Mouse (Mus musculus) embryonic facial prominence, embryonic 14.5 days (tissue): ENCODE results near the gene Ccdc102a. TPM values are rescaled to one million over a fixed set of nuclear protein-coding genes. Genes with fewer than 3 reads are reported as not detected.

Experiments used
- ATAC-seq: fragments of 200-750 bp; cut with Nextera tagmentation; 2 replicates; pipeline ENCODE4 v1.8.0; 2017; ENCODE audit warnings: low read depth, moderate number of reproducible peaks, moderate TSS enrichment
- DNase-seq: peaks from one replicate; pipeline ENCODE4 v3.0.0-alpha.2; 2015; ENCODE audit warnings: low spot score
- H3K27ac ChIP-seq: fragments of 300-500 bp; sonication (generic); replicated peaks from 2 replicates; pipeline ENCODE4 v1.5.1; 2014; ENCODE audit warnings: low read depth, mild to moderate bottlenecking, low read length, moderate library complexity
- H3K27me3 ChIP-seq: fragments of 300-500 bp; sonication (generic); replicated peaks from 2 replicates; pipeline ENCODE4 v1.6.1; 2014; ENCODE audit warnings: low read length; ENCODE audit not compliant: control insufficient read depth, insufficient read depth
- H3K36me3 ChIP-seq: fragments of 300-500 bp; sonication (generic); 2 replicates; pipeline ENCODE4 v1.6.1; 2014; ENCODE audit warnings: low read length, mixed read lengths; ENCODE audit not compliant: control insufficient read depth, insufficient read depth
- H3K4me1 ChIP-seq: fragments of 300-500 bp; sonication (generic); 2 replicates; pipeline ENCODE4 v1.6.1; 2014; ENCODE audit warnings: antibody characterized with exemption, low read length; ENCODE audit not compliant: control insufficient read depth, insufficient read depth
- H3K4me2 ChIP-seq: fragments of 300-500 bp; sonication (generic); 2 replicates; pipeline ENCODE4 v1.6.1; 2014; ENCODE audit warnings: low read depth, mild to moderate bottlenecking, low read length, moderate library complexity, mixed read lengths
- H3K4me3 ChIP-seq: fragments of 300-500 bp; sonication (generic); 2 replicates; pipeline ENCODE4 v1.5.1; 2014; ENCODE audit warnings: low read depth, mild to moderate bottlenecking, low read length
- H3K9ac ChIP-seq: fragments of 300-500 bp; sonication (generic); 2 replicates; pipeline ENCODE4 v1.6.1; 2014; ENCODE audit warnings: low read depth, mild to moderate bottlenecking, low read length, moderate library complexity, mixed read lengths
- H3K9me3 ChIP-seq: fragments of 300-500 bp; sonication (generic); 2 replicates; pipeline ENCODE4 v1.6.1; 2016; ENCODE audit warnings: low read length; ENCODE audit not compliant: control insufficient read depth
- WGBS: fragments of 180-500 bp; shearing (Covaris S2); extraction: QIAGEN DNeasy Blood & Tissue Kit; methylation state at CpG from one replicate; pipeline ENCODE4 v1.1.7; 2014; 5-methylcytosine and 5-hydroxymethylcytosine counted together
- polyA plus RNA-seq: library from polyadenylated mRNA; unstranded; fragments of >200 nt; fragmentation: Nextera tagmentation; extraction: Ambion mirVana; gene quantifications from 2 replicates; pipeline ENCODE4 v1.2.1, GENCODE M21; 2014

The Ccdc102a gene
- polyA plus RNA-seq, 1 experiment from 2014 or later = 38.5 TPM

DNA sequence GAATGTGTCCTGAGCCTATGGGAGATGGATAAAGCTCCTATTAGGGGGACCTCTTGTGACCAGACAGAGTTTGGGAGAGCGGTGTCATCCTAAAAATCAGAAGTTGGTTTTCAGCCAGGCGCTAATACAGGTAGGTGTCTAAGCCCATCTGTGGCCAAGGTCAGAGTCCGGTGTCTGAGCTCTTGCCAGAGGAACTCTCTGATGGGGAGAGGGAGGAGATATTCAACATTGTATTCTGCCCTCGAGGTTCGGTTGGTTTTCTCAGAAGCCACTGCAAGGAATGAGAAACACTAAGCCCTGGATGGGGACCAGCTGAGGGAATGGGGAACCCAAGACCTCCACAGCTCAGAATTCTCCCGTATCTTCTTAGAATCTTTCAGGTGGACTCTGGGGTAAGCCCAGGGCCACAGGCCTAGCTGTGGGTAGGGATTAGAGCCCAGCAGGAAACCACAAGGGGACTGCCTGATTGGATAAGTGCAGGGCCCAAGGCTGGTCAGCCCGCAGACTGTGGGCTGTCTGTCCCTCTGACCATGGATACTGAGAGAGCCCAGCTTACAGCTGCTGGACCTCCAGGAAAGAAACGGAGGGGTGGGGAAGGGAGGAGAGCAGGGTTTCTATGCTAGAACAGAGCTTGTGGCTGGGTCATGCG is 1.5 kb downstream of the Ccdc102a start:
- DNase-seq = no peak
- WGBS = 31% methylated on average over 9 of the region's 9 CpGs
- Histone ChIP-seq H3K27me3 (no peaks in the 10 kb centered on the region), H3K4me1 (peaks cover 47% of the 10 kb centered on the region), H3K9ac (peak overlapping the region; percentile 93), H3K27ac (peak overlapping the region; percentile 69; the same call in 1 of the 2 replicates), H3K36me3 (peaks cover 21% of the 10 kb centered on the region), H3K4me3 (peak overlapping the region; percentile 85), H3K9me3 (no peaks in the 10 kb centered on the region), H3K4me2 (peak overlapping the region; percentile 74)
- ATAC-seq = no peak

DNA sequence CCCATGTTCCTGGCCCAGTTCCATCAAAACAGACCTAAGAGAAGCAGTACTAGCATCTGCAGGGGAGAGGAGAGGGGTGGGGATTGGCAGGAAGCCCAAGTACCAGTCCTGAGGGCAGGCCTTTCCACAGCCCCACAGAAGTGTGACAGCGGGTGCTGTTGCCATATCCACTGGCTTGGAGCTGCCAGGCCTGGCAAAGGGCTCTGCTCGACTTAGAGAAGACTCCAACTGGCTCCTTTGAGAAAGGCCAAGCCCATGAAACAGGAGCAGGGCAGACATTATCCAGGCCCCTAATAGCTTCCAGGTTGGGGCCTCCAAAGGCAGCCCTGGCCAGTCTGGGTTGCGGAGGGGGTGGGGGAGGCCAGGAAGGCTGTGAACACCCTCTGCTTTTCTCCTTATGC is 3.2 kb downstream of the Ccdc102a start:
- Histone ChIP-seq H3K9me3 (no peaks in the 10 kb centered on the region), H3K27ac (peak overlapping the region; percentile 62), H3K36me3 (peaks cover 38% of the 10 kb centered on the region), H3K27me3 (no peaks in the 10 kb centered on the region), H3K4me3 (0 out of 2 replicates have a peak overlapping the region, but pooled peaks have one; percentile 8), H3K9ac (no peak overlapping the region), H3K4me2 (peak overlapping the region; percentile 74), H3K4me1 (peaks cover 47% of the 10 kb centered on the region)
- DNase-seq (peak; percentile 93), ATAC-seq (peak; percentile 53)
- 20% methylated on average over 3 of the region's 3 CpGs for WGBS

DNA sequence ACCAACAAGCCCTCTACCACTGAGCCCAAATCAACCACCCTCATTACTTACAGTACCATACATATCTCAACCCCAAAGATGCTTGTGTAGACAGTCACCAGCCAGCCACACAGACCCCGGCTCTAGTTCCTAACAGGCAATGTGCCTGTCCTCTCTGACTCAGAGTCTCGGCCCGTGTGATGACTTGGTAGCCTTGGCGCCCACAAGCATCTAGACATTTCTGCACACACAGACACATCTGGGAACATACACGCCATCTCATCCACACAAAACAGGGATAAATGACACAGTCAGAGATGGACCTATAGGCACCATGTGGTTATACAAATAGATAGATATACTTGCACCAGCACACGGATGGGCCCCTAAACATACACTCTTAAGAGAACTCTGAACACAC is 3.6 kb downstream of the Ccdc102a start:
- Histone ChIP-seq H3K9me3 (no peaks in the 10 kb centered on the region), H3K9ac (no peak overlapping the region), H3K4me1 (peaks cover 47% of the 10 kb centered on the region), H3K36me3 (peaks cover 42% of the 10 kb centered on the region), H3K27me3 (no peaks in the 10 kb centered on the region), H3K4me2 (peak overlapping the region; percentile 74; the same call in 1 of the 2 replicates), H3K4me3 (no peak overlapping the region), H3K27ac (0 out of 2 replicates have a peak overlapping the region, but pooled peaks have one; percentile 23)
- 64% methylated on average over 6 of the region's 6 CpGs for WGBS
- no peak for ATAC-seq
- DNase-seq = no peak

DNA sequence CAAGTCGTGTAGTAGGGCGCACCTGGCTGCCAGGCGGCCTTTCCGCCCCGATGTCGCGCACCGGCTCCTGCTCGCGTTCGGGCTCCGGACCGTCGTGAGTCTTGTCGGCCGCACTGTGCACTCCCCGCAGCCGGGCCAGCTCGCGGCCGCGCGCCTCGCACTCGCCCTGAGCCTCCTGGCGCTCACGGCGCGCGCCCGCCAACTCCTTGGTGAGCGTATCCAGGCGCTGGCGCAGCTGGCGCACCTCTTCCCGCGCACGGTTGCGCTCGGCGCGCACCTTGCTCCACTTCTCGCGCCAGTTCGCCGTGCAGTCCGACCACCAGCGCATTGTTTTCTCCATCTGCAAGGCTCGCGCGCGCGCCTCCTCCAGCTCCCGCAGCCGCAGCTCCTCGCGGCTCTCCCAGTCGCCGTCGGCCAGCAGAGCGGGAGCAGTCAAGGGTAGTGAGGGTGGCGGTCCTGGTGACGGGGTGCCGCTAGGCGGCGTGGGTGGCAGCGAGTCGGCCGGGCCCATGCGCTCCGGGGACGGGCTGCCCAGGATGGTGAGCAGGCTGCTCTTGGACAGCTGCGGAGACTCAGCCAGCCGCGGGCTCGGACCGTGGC is 4.7 kb downstream of the Ccdc102a start:
- ATAC-seq (peak; percentile 38), DNase-seq (peak; percentile 48)
- peak overlapping the region; percentile 26; the same call in 1 of the 2 replicates for H3K9ac ChIP-seq
- H3K27me3 ChIP-seq = no peaks in the 10 kb centered on the region
- H3K27ac ChIP-seq = no peak overlapping the region
- peak overlapping the region; percentile 74 for H3K4me2 ChIP-seq
- H3K4me3 ChIP-seq = peak overlapping the region; percentile 30
- whole genome bisulfite sequencing = 14% methylated on average over 47 of the region's 77 CpGs
- peaks cover 44% of the 10 kb centered on the region for H3K4me1 ChIP-seq
- peaks cover 51% of the 10 kb centered on the region for H3K36me3 ChIP-seq
- no peaks in the 10 kb centered on the region for H3K9me3 ChIP-seq

DNA sequence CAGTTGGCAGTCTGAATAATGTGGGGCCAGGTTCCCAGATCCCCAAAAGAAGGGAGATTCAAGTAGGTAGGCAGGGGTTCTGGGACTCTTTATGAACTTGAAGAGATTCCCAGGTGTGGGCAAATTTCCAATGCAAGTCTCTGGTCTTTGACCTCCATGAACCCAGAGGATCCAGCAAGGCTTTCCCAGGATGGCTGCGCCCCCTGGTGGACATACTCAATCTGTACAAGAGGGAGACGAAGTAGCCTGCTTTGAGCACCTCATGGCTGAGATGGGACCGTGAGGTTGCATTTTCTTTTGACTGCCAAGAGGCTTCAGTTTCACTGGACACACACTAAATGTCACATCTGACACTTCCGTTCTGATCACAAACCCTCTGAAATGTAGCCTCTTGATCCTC is 9.1 kb downstream of the Ccdc102a start:
- Histone ChIP-seq H3K27ac (no peak overlapping the region), H3K36me3 (peaks cover 93% of the 10 kb centered on the region), H3K4me3 (no peak overlapping the region), H3K4me2 (no peak overlapping the region), H3K9ac (no peak overlapping the region), H3K4me1 (peaks cover 12% of the 10 kb centered on the region), H3K27me3 (no peaks in the 10 kb centered on the region), H3K9me3 (no peaks in the 10 kb centered on the region)
- ATAC-seq (peak; percentile 53; the same call in 1 of the 2 replicates), DNase-seq (peak; percentile 83)
- 8% methylated on average over 3 of the region's 4 CpGs for WGBS

DNA sequence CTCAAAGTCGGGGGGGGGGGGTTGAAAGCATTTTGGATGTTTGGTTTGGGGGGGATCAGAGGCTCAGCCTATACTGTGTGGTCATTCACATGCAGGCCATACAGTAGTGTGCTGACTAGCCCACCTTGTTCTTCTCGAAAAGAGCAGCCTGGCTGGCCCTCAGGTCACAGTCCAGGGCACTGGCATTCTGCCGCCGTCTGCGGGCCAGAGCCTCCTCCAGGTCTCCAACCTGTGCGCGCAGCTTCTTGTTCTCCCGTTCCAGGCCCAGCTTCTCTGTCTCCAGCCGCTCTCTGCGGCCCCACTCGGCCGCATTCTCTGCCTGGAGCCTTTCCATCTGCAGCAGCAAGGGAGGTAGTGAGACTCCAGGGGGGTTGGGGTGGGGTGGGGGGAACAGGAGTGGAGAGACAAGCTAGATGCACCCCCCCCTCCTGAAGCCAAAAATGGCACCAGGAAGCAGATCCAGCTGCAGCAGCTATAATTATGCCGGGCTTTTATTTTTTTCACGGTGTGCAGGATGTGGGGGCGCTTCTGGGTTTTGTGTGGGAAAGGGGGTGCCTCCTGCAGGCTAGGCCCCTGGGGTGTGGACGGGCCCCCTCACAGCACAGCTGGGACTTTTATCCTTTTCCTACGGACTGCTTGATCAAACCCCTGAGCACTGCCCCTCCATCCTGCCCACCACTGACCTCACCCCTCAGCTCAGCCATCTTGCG is 10.2 kb downstream of the Ccdc102a start:
- Histone ChIP-seq H3K4me1 (peaks cover 2% of the 10 kb centered on the region; the same call in 1 of the 2 replicates), H3K4me3 (no peak overlapping the region), H3K27ac (no peak overlapping the region; the same call in 1 of the 2 replicates), H3K9me3 (no peaks in the 10 kb centered on the region), H3K36me3 (peaks cover 95% of the 10 kb centered on the region), H3K4me2 (no peak overlapping the region), H3K27me3 (no peaks in the 10 kb centered on the region), H3K9ac (no peak overlapping the region)
- WGBS = 75% methylated on average over 18 of the region's 18 CpGs
- DNase-seq (no peak), ATAC-seq (no peak)

DNA sequence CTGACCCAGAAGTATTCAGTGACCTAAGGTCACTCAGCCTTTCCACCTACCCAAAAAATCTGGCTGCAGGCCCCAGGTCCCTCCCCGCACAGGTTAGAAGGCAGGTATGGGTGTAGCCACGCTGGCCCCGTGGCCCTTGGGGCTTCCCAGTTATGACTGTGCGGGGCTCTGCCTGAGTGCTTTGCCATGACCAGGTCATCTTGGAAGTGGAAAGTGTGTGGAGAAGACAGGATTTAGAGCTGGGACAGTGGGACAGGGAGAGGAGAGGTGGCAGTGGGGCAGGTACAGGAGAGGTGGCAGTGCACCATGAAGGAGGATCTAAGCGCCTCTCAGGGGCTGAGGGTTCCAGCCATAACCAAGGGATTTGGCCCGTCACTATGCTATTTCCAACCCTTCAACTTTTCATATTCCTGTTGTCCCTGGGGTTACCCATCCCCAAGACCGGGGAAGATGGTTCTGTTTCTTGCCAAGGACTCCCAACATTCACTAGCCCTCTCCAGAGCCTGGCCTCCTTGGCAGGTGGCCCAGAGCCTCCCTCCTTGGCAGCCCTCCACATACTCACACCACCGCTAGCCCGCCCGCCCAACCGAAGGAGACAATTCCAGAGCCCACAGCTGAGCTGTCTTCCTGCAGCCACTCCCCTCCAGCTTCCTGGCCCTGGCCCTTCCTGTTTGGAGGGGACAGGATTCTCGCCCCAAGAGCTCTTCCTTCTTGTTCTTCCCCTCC is 13.3 kb downstream of the Ccdc102a start:
- peak; percentile 61 for DNase-seq
- Histone ChIP-seq H3K9me3 (no peaks in the 10 kb centered on the region), H3K36me3 (peaks cover 75% of the 10 kb centered on the region), H3K9ac (no peak overlapping the region), H3K27ac (no peak overlapping the region), H3K4me3 (no peak overlapping the region), H3K27me3 (no peaks in the 10 kb centered on the region), H3K4me2 (no peak overlapping the region), H3K4me1 (0 out of 2 replicates have a peak, but pooled peaks cover 5% of the 10 kb centered on the region)
- peak; percentile 11 for ATAC-seq
- WGBS = 59% methylated on average over 12 of the region's 12 CpGs

DNA sequence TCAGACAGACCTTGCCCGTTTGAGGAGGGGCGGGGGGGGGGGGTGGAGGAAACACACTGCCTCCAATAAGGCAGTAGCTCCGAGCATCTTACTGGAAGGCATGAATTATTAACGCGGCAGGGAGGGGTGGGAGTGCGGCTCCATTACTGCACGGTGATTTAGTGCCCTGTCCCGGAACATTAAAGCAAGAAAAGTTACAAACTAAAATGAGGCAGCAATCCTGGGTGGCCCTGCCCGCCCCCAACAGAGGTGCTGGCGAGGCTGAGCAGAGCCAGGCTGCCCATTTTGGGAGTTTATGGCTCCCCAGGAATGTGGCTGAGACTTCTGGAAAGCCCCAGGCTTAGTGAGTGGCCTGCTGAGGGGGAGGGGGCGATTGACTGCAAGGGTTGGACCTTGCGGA is 14.2 kb downstream of the Ccdc102a start:
- no peak overlapping the region for H3K27ac ChIP-seq
- no peak overlapping the region for H3K4me2 ChIP-seq
- no peak for DNase-seq
- H3K36me3 ChIP-seq = peaks cover 67% of the 10 kb centered on the region
- H3K27me3 ChIP-seq = no peaks in the 10 kb centered on the region
- H3K9ac ChIP-seq = no peak overlapping the region
- WGBS = 72% methylated on average over 12 of the region's 12 CpGs
- H3K4me3 ChIP-seq = no peak overlapping the region
- no peak for ATAC-seq
- H3K9me3 ChIP-seq = no peaks in the 10 kb centered on the region
- peaks cover 5% of the 10 kb centered on the region; the same call in 1 of the 2 replicates for H3K4me1 ChIP-seq
